Mouse (Mus musculus) forebrain, embryonic 11.5 days (tissue): ENCODE data around the gene Pgap2. TPM values are rescaled to one million over a fixed set of nuclear protein-coding genes. Genes with fewer than 3 reads are reported as not detected.
A peak's percentile ranks its signal among the peaks of the same experiment; 100 is the strongest.

Source experiments
- ATAC-seq: fragments of 200-750 bp; cut with Nextera tagmentation; replicated peaks from 2 replicates; pipeline ENCODE4 v1.8.0; 2017; ENCODE audit warnings: moderate TSS enrichment; ENCODE audit not compliant: low FRiP score
- DNase-seq: peaks from one replicate; pipeline ENCODE4 v3.0.0-alpha.2; 2017; ENCODE audit warnings: low spot score
- H3K27ac ChIP-seq: fragments of 300-500 bp; sonication (generic); 2 replicates; pipeline ENCODE4 v1.5.1; 2014; ENCODE audit warnings: low read depth, low read length
- H3K27me3 ChIP-seq: fragments of 300-500 bp; sonication (generic); 2 replicates; pipeline ENCODE4 v1.6.1; 2014; ENCODE audit warnings: mild to moderate bottlenecking, low read length, mixed read lengths; ENCODE audit not compliant: control insufficient read depth, insufficient read depth
- H3K36me3 ChIP-seq: fragments of 300-500 bp; sonication (generic); 2 replicates; pipeline ENCODE4 v1.6.1; 2014; ENCODE audit warnings: mild to moderate bottlenecking, low read length, moderate library complexity, mixed read lengths; ENCODE audit not compliant: control insufficient read depth, insufficient read depth
- H3K4me1 ChIP-seq: fragments of 300-500 bp; sonication (generic); replicated peaks from 2 replicates; pipeline ENCODE4 v1.6.1; 2014; ENCODE audit warnings: low read length, mixed read lengths; ENCODE audit not compliant: control insufficient read depth, insufficient read depth
- H3K4me2 ChIP-seq: fragments of 300-500 bp; sonication (generic); 2 replicates; pipeline ENCODE4 v1.6.1; 2014; ENCODE audit warnings: low read depth, mild to moderate bottlenecking, low read length, moderate library complexity, mixed read lengths; ENCODE audit not compliant: severe bottlenecking
- H3K4me3 ChIP-seq: fragments of 300-500 bp; sonication (generic); 2 replicates; pipeline ENCODE4 v1.5.1; 2014; ENCODE audit warnings: low read depth, low read length
- H3K9ac ChIP-seq: fragments of 300-500 bp; sonication (generic); 2 replicates; pipeline ENCODE4 v1.6.1; 2014; ENCODE audit warnings: low read length
- H3K9me3 ChIP-seq: fragments of 300-500 bp; sonication (generic); 2 replicates; pipeline ENCODE4 v1.6.1; 2016; ENCODE audit warnings: low read length, mixed read lengths; ENCODE audit not compliant: control insufficient read depth
- whole genome bisulfite sequencing: fragments of 180-500 bp; shearing (Covaris S2); extraction: QIAGEN DNeasy Blood & Tissue Kit; methylation state at CpG from one replicate; pipeline ENCODE4 v1.1.7; 2014; 5-methylcytosine and 5-hydroxymethylcytosine counted together
- polyA plus RNA-seq: library from polyadenylated mRNA; unstranded; fragments of >200 nt; fragmentation: Nextera tagmentation; extraction: Ambion mirVana; gene quantifications from 2 replicates; pipeline ENCODE4 v1.2.1, GENCODE M21; 2014

The Pgap2 gene
- polyA plus RNA-seq, 1 experiment from 2014 or later = 58.8 TPM

DNA sequence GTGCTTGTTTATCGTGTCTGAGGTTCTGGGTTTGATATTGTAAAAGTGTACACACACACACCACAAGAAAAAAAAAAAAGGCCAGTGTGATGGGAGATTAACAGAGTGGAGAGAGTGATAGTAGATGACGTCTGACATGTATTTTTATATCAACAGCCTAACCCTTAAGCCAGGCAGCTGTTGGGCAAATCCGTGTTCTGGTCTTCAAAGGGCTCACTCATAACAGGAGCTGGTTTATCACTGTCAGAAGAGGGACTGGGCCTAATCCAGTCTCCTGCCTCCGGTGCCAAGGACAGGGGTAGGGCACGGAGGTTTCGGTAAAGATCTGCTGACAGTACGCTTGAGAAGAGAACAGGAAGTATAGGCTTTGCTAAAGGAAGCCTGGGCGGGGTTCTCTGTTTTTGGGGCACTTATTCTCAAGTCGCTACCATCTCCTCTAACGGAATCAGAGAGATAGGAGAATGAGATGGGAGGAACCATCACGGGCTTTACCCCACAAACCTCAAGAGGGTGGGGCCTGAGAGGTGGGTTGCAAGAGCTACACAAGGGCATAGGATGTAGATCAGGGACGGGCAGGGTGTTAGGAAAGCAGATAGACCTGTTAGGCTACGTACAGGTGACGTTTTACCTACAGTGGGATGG lies 56.5 kb downstream of the Pgap2 start:
- Histone ChIP-seq H3K4me2 (no peak overlapping the region), H3K9me3 (no peaks in the 10 kb centered on the region), H3K4me3 (no peak overlapping the region), H3K36me3 (no peaks in the 10 kb centered on the region), H3K27me3 (0 out of 2 replicates have a peak, but pooled peaks cover 3% of the 10 kb centered on the region), H3K27ac (no peak overlapping the region), H3K9ac (no peak overlapping the region), H3K4me1 (peaks cover 4% of the 10 kb centered on the region; the same call in 1 of the 2 replicates)
- peak; percentile 57 for ATAC-seq
- WGBS = 57% methylated on average over 14 of the region's 14 CpGs
- no peak for DNase-seq

- Histone ChIP-seq H3K36me3 (no peaks in the 10 kb centered on the region), H3K27me3 (0 out of 2 replicates have a peak, but pooled peaks cover 3% of the 10 kb centered on the region), H3K9me3 (no peaks in the 10 kb centered on the region), H3K4me3 (peak overlapping the region; percentile 80), H3K27ac (no peak overlapping the region), H3K4me1 (peaks cover 4% of the 10 kb centered on the region; the same call in 1 of the 2 replicates), H3K9ac (peak overlapping the region; percentile 68), H3K4me2 (peak overlapping the region; percentile 94)
- under 1% methylated on average over 34 of the region's 34 CpGs for WGBS
- ATAC-seq = peak; percentile 94
- peak; percentile 96 for DNase-seq
These were observed 57.1 kb downstream of the Pgap2 start for GRCm38 (mm10) chr7:102267113-102267579.

- H3K36me3 ChIP-seq = no peaks in the 10 kb centered on the region
- no peak within 1 kb of the TSS for H3K27ac ChIP-seq
- peaks cover 4% of the 10 kb centered on the region; the same call in 1 of the 2 replicates for H3K4me1 ChIP-seq
- DNase-seq (no peak), ATAC-seq (peak; percentile 84)
- H3K9ac ChIP-seq = peak within 1 kb of the TSS; percentile 68
- H3K9me3 ChIP-seq = no peaks in the 10 kb centered on the region
- H3K4me2 ChIP-seq = peak within 1 kb of the TSS; percentile 94
- H3K4me3 ChIP-seq = peak within 1 kb of the TSS; percentile 80
- under 1% methylated on average over 61 of the region's 73 CpGs for WGBS
- 0 out of 2 replicates have a peak, but pooled peaks cover 3% of the 10 kb centered on the region for H3K27me3 ChIP-seq
These were observed 57.8 kb downstream of the Pgap2 start, which contains the start of gene Stim1 for GRCm38 (mm10) chr7:102267601-102268394. Stim1 (plus strand) TSS chr7:102267806.

DNA sequence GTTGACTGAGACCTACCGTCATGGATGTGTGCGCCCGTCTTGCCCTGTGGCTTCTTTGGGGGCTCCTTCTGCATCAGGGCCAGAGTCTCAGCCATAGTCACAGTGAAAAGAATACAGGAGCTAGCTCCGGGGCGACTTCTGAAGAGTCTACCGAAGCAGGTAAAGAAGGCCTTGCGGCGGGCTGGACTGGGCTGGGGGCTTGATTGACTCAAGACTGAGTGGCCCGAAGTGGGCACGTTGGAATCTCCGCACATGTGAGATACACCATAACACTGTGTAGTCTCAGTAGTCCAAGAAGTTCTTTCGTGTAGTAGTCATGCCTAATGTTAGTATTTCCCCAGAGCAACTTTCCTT lies 58.4 kb downstream of the Pgap2 start:
- WGBS = 6% methylated on average over 12 of the region's 12 CpGs
- peaks cover 4% of the 10 kb centered on the region; the same call in 1 of the 2 replicates for H3K4me1 ChIP-seq
- no peak overlapping the region for H3K27ac ChIP-seq

GRCm38 (mm10) chr7:102272422-102272948 lies 62.5 kb downstream of the Pgap2 start:
- H3K4me2 ChIP-seq = no peak overlapping the region
- peaks cover 4% of the 10 kb centered on the region; the same call in 1 of the 2 replicates for H3K4me1 ChIP-seq
- WGBS = 89% methylated on average over 3 of the region's 3 CpGs
- no peaks in the 10 kb centered on the region for H3K9me3 ChIP-seq
- DNase-seq = no peak
- ATAC-seq = no peak
- no peaks in the 10 kb centered on the region for H3K36me3 ChIP-seq
- 0 out of 2 replicates have a peak, but pooled peaks cover 3% of the 10 kb centered on the region for H3K27me3 ChIP-seq
- H3K27ac ChIP-seq = no peak overlapping the region
- no peak overlapping the region for H3K4me3 ChIP-seq
- H3K9ac ChIP-seq = no peak overlapping the region

More for the DNA sequence above, 58.4 kb downstream of the Pgap2 start:
- Histone ChIP-seq H3K4me2 (peak overlapping the region; percentile 94), H3K36me3 (no peaks in the 10 kb centered on the region), H3K27me3 (0 out of 2 replicates have a peak, but pooled peaks cover 3% of the 10 kb centered on the region), H3K9me3 (no peaks in the 10 kb centered on the region), H3K4me3 (peak overlapping the region; percentile 80), H3K9ac (peak overlapping the region; percentile 68)
- ATAC-seq (no peak), DNase-seq (no peak)

DNA sequence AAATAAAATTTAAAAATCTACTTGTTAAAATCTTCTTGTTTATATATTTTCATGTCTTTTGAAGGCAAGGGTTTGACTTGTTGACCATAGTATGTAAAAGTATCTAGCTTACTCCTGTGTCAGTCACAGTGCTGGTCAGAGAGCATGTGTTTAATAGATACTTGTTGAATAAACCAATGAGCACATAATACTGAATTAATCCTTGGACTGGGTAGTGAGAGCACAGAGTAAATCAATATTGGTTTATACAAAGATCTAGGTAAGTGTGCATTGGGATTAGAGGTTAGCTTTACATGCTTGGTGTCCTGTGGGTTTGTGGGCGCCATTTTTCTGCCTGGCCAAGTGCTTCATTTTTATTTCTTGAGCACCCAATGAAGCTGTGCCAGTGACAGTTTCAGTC lies 71.4 kb downstream of the Pgap2 start:
- no peak overlapping the region for H3K9ac ChIP-seq
- no peak overlapping the region for H3K4me2 ChIP-seq
- ATAC-seq (no peak), DNase-seq (no peak)
- H3K36me3 ChIP-seq = no peaks in the 10 kb centered on the region
- no peak overlapping the region for H3K4me3 ChIP-seq
- H3K27ac ChIP-seq = no peak overlapping the region
- no peaks in the 10 kb centered on the region for H3K4me1 ChIP-seq
- no peaks in the 10 kb centered on the region for H3K9me3 ChIP-seq
- 93% methylated on average over 1 of the region's 1 CpGs for WGBS
- H3K27me3 ChIP-seq = no peaks in the 10 kb centered on the region

DNA sequence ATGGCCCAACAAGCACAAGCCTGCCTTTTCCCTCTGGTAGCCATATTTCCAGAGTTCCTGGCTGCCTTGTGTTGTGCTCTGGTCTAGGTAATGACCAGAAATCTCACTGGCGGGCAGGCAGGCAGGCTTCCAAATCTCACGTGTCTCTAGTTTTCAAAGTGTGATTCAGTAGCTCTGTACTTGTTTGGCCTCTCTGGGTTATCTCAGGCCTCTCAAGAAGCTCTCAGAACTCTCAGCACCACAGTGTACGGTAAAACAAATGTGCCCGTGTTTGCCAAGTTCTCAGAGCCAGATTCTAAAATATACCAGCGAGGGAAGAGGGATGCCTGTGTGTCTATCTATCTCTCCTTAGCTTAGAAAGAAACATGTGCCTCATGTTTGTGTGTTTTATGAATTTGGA lies 72.3 kb downstream of the Pgap2 start:
- no peak for ATAC-seq

More for the DNA sequence above, 72.3 kb downstream of the Pgap2 start:
- Histone ChIP-seq H3K4me1 (no peaks in the 10 kb centered on the region), H3K27me3 (no peaks in the 10 kb centered on the region), H3K9me3 (no peaks in the 10 kb centered on the region), H3K4me3 (no peak overlapping the region), H3K27ac (no peak overlapping the region), H3K4me2 (no peak overlapping the region), H3K36me3 (no peaks in the 10 kb centered on the region), H3K9ac (no peak overlapping the region)
- no peak for DNase-seq
- WGBS = 86% methylated on average over 5 of the region's 5 CpGs
